14 mouse cellular contexts compared by ENCODE assay signal in the genomic region with DNA sequence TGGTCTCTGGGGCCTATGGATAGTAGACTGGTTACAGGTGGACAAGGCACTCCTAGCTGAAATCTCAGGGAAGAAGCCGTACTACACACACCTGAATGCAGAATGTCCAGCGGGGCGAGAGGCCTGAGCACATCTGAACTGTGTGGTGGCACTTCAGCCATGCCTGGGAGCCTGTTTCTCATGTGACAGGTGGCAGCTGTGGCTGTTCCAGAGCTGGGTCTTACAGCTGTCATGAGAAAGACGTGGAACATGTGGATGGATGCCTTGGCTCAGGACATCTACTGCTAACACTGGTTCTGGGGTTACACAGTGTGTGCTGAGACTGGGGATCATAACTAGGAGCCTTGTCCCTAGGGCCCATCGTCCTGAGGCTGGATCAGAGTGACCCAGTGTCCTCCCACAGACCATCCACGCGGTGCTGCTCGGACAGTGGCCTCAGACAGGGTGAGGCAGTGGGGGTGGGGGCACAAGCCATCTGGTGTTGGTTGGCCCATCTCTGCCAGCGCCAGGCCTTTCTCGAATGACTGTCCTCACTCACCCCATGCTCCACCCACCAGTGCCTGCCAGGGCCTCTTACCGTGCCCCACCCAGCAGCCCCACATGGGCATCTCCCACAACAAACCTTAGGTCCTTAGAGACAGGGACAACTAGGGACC. TPM values are rescaled to one million over a fixed set of nuclear protein-coding genes. Genes with fewer than 3 reads are reported as not detected.
A peak's percentile ranks its signal among the peaks of the same experiment; 100 is the strongest.
DNase-seq lines count a peak whose midpoint lies in the region; ATAC-seq lines count a peak whose summit lies in the region.
"Had no signal": no experiment of that assay in that cellular context is flagged by ENCODE, and none has a peak within 500 bp of the region (broad histone marks: within the 10 kb centered on the region; RNA-seq: fewer than 3 reads in every experiment).

No protein-coding gene starts in this region.

- H3K9me3 ChIP-seq in embryonic facial prominence, embryonic 10.5 days, result no peaks in the 10 kb centered on the region
- no peaks in the 10 kb centered on the region for H3K9me3 ChIP-seq in limb, embryonic 11.5 days (ENCODE audit: control insufficient read depth, low read length)
- H3K9me3 ChIP-seq: forebrain, embryonic 12.5 days; midbrain, embryonic 10.5 days had no signal

- H3K4me3 ChIP-seq in embryonic facial prominence, embryonic 10.5 days, result no peak overlapping the region
- H3K4me3 ChIP-seq in limb, embryonic 11.5 days (ENCODE audit: low read depth, low read length), result no peak overlapping the region
- H3K4me3 ChIP-seq: forebrain, embryonic 12.5 days; layer of hippocampus, adult 2 months; midbrain, embryonic 10.5 days had no signal

- ATAC-seq in limb, embryonic 11.5 days (ENCODE audit: insufficient number of reproducible peaks, low FRiP score, low TSS enrichment, low read depth), result peak; percentile 21; the same call in 1 of the 2 replicates
- ATAC-seq in CD4-positive, CD25-positive, alpha-beta regulatory T cell, adult 4 months, result no peak
- ATAC-seq: hindbrain, embryonic 16.5 days had no signal

- peak; percentile 62 to 68 for DNase-seq in cerebellum, postnatal 10 days
- DNase-seq in cerebellum, adult 11 months, result no peak
- DNase-seq in 3T3-L1 (ENCODE audit: low read depth, low spot score), result peak; percentile 82
- DNase-seq in embryonic facial prominence, embryonic 10.5 days (ENCODE audit: low spot score), result no peak
- no peak for DNase-seq in limb, embryonic 11.5 days (ENCODE audit: low spot score)
- DNase-seq in urinary bladder, postnatal 14 days (ENCODE audit: low spot score), result no peak
- no peak for DNase-seq in frontal cortex, postnatal 25 days (ENCODE audit: low spot score in 2 of 2)
- DNase-seq: kidney, adult 8-10 months; lung, adult 18-20 months had no signal

- H3K4me1 ChIP-seq in embryonic facial prominence, embryonic 10.5 days, result peaks cover 13% of the 10 kb centered on the region
- no peaks in the 10 kb centered on the region for H3K4me1 ChIP-seq in limb, embryonic 11.5 days (ENCODE audit: control insufficient read depth, insufficient read depth, low read length)
- H3K4me1 ChIP-seq: forebrain, embryonic 12.5 days had no signal

- H3K27ac ChIP-seq in embryonic facial prominence, embryonic 10.5 days (replicated peaks), result peak overlapping the region; percentile 37
- H3K27ac ChIP-seq in limb, embryonic 11.5 days (replicated peaks; ENCODE audit: low read depth, low read length), result no peak overlapping the region
- H3K27ac ChIP-seq: forebrain, embryonic 12.5 days; layer of hippocampus, adult 2 months; midbrain, embryonic 10.5 days had no signal

- peaks cover 17% of the 10 kb centered on the region for H3K36me3 ChIP-seq in embryonic facial prominence, embryonic 10.5 days (replicated peaks)
- peaks cover 6% of the 10 kb centered on the region; the same call in 1 of the 2 replicates for H3K36me3 ChIP-seq in limb, embryonic 11.5 days (ENCODE audit: control insufficient read depth, insufficient read depth, low read length)

- no peaks in the 10 kb centered on the region for H3K27me3 ChIP-seq in embryonic facial prominence, embryonic 10.5 days (replicated peaks; ENCODE audit: low read depth, poor library complexity, severe bottlenecking)
- H3K27me3 ChIP-seq in limb, embryonic 11.5 days (ENCODE audit: control insufficient read depth, insufficient read depth, low read length), result no peaks in the 10 kb centered on the region
- H3K27me3 ChIP-seq: forebrain, embryonic 12.5 days had no signal

- H3K9ac ChIP-seq in limb, embryonic 11.5 days (ENCODE audit: low read length), result no peak overlapping the region
- H3K9ac ChIP-seq: forebrain, embryonic 12.5 days had no signal

- no peak overlapping the region for H3K4me2 ChIP-seq in limb, embryonic 11.5 days (ENCODE audit: low read depth, severe bottlenecking)
- H3K4me2 ChIP-seq: forebrain, embryonic 12.5 days had no signal

- 89% methylated on average over 11 of the region's 11 CpGs for WGBS in embryonic facial prominence, embryonic 10.5 days
- WGBS in limb, embryonic 11.5 days, result 88% methylated on average over 11 of the region's 11 CpGs

RNA-seq across cellular contexts. Expression of a gene that starts 19.5 kb away (rescaled TPM):
- polyA plus RNA-seq in embryonic facial prominence, embryonic 10.5 days (2016; fragmentation: Nextera tagmentation; extraction: Ambion mirVana), result 3.5 and 3.6 TPM in 2 replicates
- 1.8 and 2.0 TPM in 2 replicates for polyA plus RNA-seq in limb, embryonic 11.5 days (2014; fragmentation: Nextera tagmentation; extraction: Ambion mirVana)
- not detected for polyA plus RNA-seq in CD4-positive, CD25-positive, alpha-beta regulatory T cell, adult 4 months (2017; shearing (Covaris generic))

RNA-seq across cellular contexts. Expression of a gene that starts 37.1 kb away (rescaled TPM):
- polyA plus RNA-seq in embryonic facial prominence, embryonic 10.5 days (2016; fragmentation: Nextera tagmentation; extraction: Ambion mirVana), result 419 and 420 TPM in 2 replicates
- polyA plus RNA-seq in limb, embryonic 11.5 days (2014; fragmentation: Nextera tagmentation; extraction: Ambion mirVana), result 466 and 469 TPM in 2 replicates
- 10 to 100 TPM; 13.8 to 30.4 TPM for polyA plus RNA-seq in CD4-positive, CD25-positive, alpha-beta regulatory T cell, adult 4 months (2017; shearing (Covaris generic))

Comparison
In these comparisons a context has a peak if more than half of its experiments do, and no peak if none do; other contexts are left out.
1. DNase-seq: peak in cerebellum, postnatal 10 days (2 of 2) and 3T3-L1 (single experiment); none in cerebellum, adult 11 months (single experiment), embryonic facial prominence, embryonic 10.5 days (single experiment), limb, embryonic 11.5 days (single experiment), urinary bladder, postnatal 14 days (single experiment) and frontal cortex, postnatal 25 days (0 of 2).
2. RNA of a gene that starts 37.1 kb away (polyA plus RNA-seq): 466 to 469 TPM in limb, embryonic 11.5 days and 419 to 420 TPM in embryonic facial prominence, embryonic 10.5 days; 13.8 to 30.4 TPM in CD4-positive, CD25-positive, alpha-beta regulatory T cell, adult 4 months; every median in the first group is over 10 times any median in the second.